Mouse (Mus musculus) liver, embryonic 13.5 days (tissue): Measurements from ENCODE around the gene Trappc12. TPM values are rescaled to one million over a fixed set of nuclear protein-coding genes. Genes with fewer than 3 reads are reported as not detected.
A peak's percentile ranks its signal among the peaks of the same experiment; 100 is the strongest.

ENCODE experiments used
- ATAC-seq: fragments of 200-750 bp; cut with Nextera tagmentation; 2 replicates; pipeline ENCODE4 v1.8.0; 2017; ENCODE audit warnings: low read depth, mild to moderate bottlenecking, moderate number of reproducible peaks, moderate library complexity
- DNase-seq: peaks from one replicate; pipeline ENCODE4 v3.0.0; 2022
- H3K27ac ChIP-seq: fragments of 300-500 bp; sonication (generic); 2 replicates; pipeline ENCODE4 v1.5.1; 2015; ENCODE audit warnings: moderate library complexity, mild to moderate bottlenecking, inconsistent platforms
- H3K27me3 ChIP-seq: fragments of 300-500 bp; sonication (generic); 2 replicates; pipeline ENCODE4 v1.6.1; 2015; ENCODE audit warnings: mild to moderate bottlenecking, inconsistent platforms
- H3K36me3 ChIP-seq: fragments of 300-500 bp; sonication (generic); 2 replicates; pipeline ENCODE4 v1.6.1; 2015; ENCODE audit warnings: mild to moderate bottlenecking, inconsistent platforms
- H3K4me1 ChIP-seq: fragments of 300-500 bp; sonication (generic); replicated peaks from 2 replicates; pipeline ENCODE4 v1.6.1; 2015; ENCODE audit warnings: inconsistent platforms
- H3K4me2 ChIP-seq: fragments of 300-500 bp; sonication (generic); 2 replicates; pipeline ENCODE4 v1.6.1; 2015; ENCODE audit warnings: inconsistent platforms, mild to moderate bottlenecking, moderate library complexity
- H3K4me3 ChIP-seq: fragments of 300-500 bp; sonication (generic); replicated peaks from 2 replicates; pipeline ENCODE4 v1.5.1; 2015; ENCODE audit warnings: mild to moderate bottlenecking, inconsistent platforms
- H3K9ac ChIP-seq: fragments of 300-500 bp; sonication (generic); 2 replicates; pipeline ENCODE4 v1.6.1; 2015; ENCODE audit warnings: mild to moderate bottlenecking, inconsistent platforms
- H3K9me3 ChIP-seq: fragments of 300-500 bp; sonication (generic); replicated peaks from 2 replicates; pipeline ENCODE4 v1.6.1; 2016; ENCODE audit warnings: inconsistent platforms
- WGBS: fragments of 180-500 bp; shearing (Covaris S2); methylation state at CpG from one replicate; pipeline ENCODE4 v1.1.7; 2015; ENCODE audit not compliant: insufficient replicate concordance; 5-methylcytosine and 5-hydroxymethylcytosine counted together
- polyA plus RNA-seq: library from polyadenylated mRNA; unstranded; fragments of >200 nt; fragmentation: Nextera tagmentation; extraction: Ambion mirVana; gene quantifications from 2 replicates; pipeline ENCODE4 v1.2.1, GENCODE M21; 2015

Gene Trappc12
- 18.6 and 22.1 TPM in 2 replicates for polyA plus RNA-seq

- peak within 1 kb of the TSS; percentile 81 for H3K27ac ChIP-seq
- H3K4me1 ChIP-seq = peaks cover 59% of the 10 kb centered on the region
- H3K36me3 ChIP-seq = peaks cover 23% of the 10 kb centered on the region
- H3K9ac ChIP-seq = peak within 1 kb of the TSS; percentile 85
- peak within 1 kb of the TSS; percentile 76 for H3K4me3 ChIP-seq
- H3K27me3 ChIP-seq = no peaks in the 10 kb centered on the region
- peak; percentile 81 for ATAC-seq
- H3K4me2 ChIP-seq = peak within 1 kb of the TSS; percentile 74
- no peaks in the 10 kb centered on the region for H3K9me3 ChIP-seq
- WGBS = under 1% methylated on average over 41 of the region's 41 CpGs
- peak; percentile 78 for DNase-seq
Observed at GRCm38 (mm10) chr12:28750021-28750633, at the start of gene Trappc12. Gene Trappc12 (minus strand): TSS chr12:28750472.

- 0 out of 2 replicates have a peak, but pooled peaks cover 6% of the 10 kb centered on the region for H3K36me3 ChIP-seq
- WGBS = 67% methylated on average over 11 of the region's 11 CpGs
- ATAC-seq (no peak), DNase-seq (no peak)
- no peaks in the 10 kb centered on the region for H3K27me3 ChIP-seq
- H3K27ac ChIP-seq = no peak overlapping the region
- H3K9ac ChIP-seq = no peak overlapping the region
- no peaks in the 10 kb centered on the region for H3K9me3 ChIP-seq
- peaks cover 36% of the 10 kb centered on the region for H3K4me1 ChIP-seq
- H3K4me2 ChIP-seq = no peak overlapping the region
- H3K4me3 ChIP-seq = no peak overlapping the region
Observed at GRCm38 (mm10) chr12:28799798-28800411, 49.6 kb upstream of the Trappc12 start.

GRCm38 (mm10) chr12:28796881-28797420, 46.7 kb upstream of the Trappc12 start:
- no peaks in the 10 kb centered on the region for H3K27me3 ChIP-seq
- H3K4me1 ChIP-seq = peaks cover 11% of the 10 kb centered on the region
- no peak overlapping the region for H3K9ac ChIP-seq
- H3K4me3 ChIP-seq = no peak overlapping the region
- no peak overlapping the region for H3K27ac ChIP-seq
- ATAC-seq (no peak), DNase-seq (no peak)
- no peak overlapping the region for H3K4me2 ChIP-seq
- 0 out of 2 replicates have a peak, but pooled peaks cover 6% of the 10 kb centered on the region for H3K36me3 ChIP-seq
- no peaks in the 10 kb centered on the region for H3K9me3 ChIP-seq

GRCm38 (mm10) chr12:28795041-28795440, 44.8 kb upstream of the Trappc12 start:
- Histone ChIP-seq H3K9ac (no peak overlapping the region), H3K4me3 (no peak overlapping the region), H3K4me1 (peaks cover 4% of the 10 kb centered on the region), H3K27ac (no peak overlapping the region), H3K36me3 (0 out of 2 replicates have a peak, but pooled peaks cover 6% of the 10 kb centered on the region), H3K9me3 (no peaks in the 10 kb centered on the region), H3K27me3 (no peaks in the 10 kb centered on the region), H3K4me2 (no peak overlapping the region)
- ATAC-seq = no peak
- WGBS = 85% methylated on average over 3 of the region's 3 CpGs
- DNase-seq = no peak

GRCm38 (mm10) chr12:28793715-28794114, 43.4 kb upstream of the Trappc12 start:
- H3K27ac ChIP-seq = no peak overlapping the region
- no peaks in the 10 kb centered on the region for H3K9me3 ChIP-seq
- 0 out of 2 replicates have a peak, but pooled peaks cover 6% of the 10 kb centered on the region for H3K36me3 ChIP-seq
- DNase-seq = no peak
- no peak overlapping the region for H3K4me3 ChIP-seq
- no peaks in the 10 kb centered on the region for H3K27me3 ChIP-seq
- ATAC-seq = no peak
- H3K4me1 ChIP-seq = no peaks in the 10 kb centered on the region
- H3K4me2 ChIP-seq = no peak overlapping the region
- no peak overlapping the region for H3K9ac ChIP-seq
- WGBS = 57% methylated on average over 2 of the region's 2 CpGs

GRCm38 (mm10) chr12:28792613-28793012, 42.3 kb upstream of the Trappc12 start:
- Histone ChIP-seq H3K27me3 (no peaks in the 10 kb centered on the region), H3K36me3 (no peaks in the 10 kb centered on the region), H3K9me3 (no peaks in the 10 kb centered on the region), H3K4me3 (no peak overlapping the region), H3K9ac (no peak overlapping the region), H3K4me2 (no peak overlapping the region), H3K4me1 (no peaks in the 10 kb centered on the region), H3K27ac (no peak overlapping the region)
- 73% methylated on average over 3 of the region's 3 CpGs for WGBS
- ATAC-seq = no peak
- no peak for DNase-seq

- H3K9ac ChIP-seq = no peak overlapping the region
- H3K27ac ChIP-seq = no peak overlapping the region
- no peaks in the 10 kb centered on the region for H3K27me3 ChIP-seq
- WGBS = 86% methylated on average over 6 of the region's 6 CpGs
- H3K4me3 ChIP-seq = no peak overlapping the region
- no peaks in the 10 kb centered on the region for H3K36me3 ChIP-seq
- no peaks in the 10 kb centered on the region for H3K4me1 ChIP-seq
- no peak for ATAC-seq
- no peaks in the 10 kb centered on the region for H3K9me3 ChIP-seq
- no peak for DNase-seq
- no peak overlapping the region for H3K4me2 ChIP-seq
Observed at GRCm38 (mm10) chr12:28786310-28786709, 36.0 kb upstream of the Trappc12 start.

GRCm38 (mm10) chr12:28785299-28785698, 35.0 kb upstream of the Trappc12 start:
- Histone ChIP-seq H3K4me2 (no peak overlapping the region), H3K27ac (no peak overlapping the region), H3K4me3 (no peak overlapping the region), H3K27me3 (no peaks in the 10 kb centered on the region), H3K9me3 (no peaks in the 10 kb centered on the region), H3K4me1 (no peaks in the 10 kb centered on the region), H3K36me3 (no peaks in the 10 kb centered on the region), H3K9ac (no peak overlapping the region)
- 21% methylated on average over 1 of the region's 1 CpGs for WGBS
- no peak for ATAC-seq
- no peak for DNase-seq

GRCm38 (mm10) chr12:28784864-28785263, 34.6 kb upstream of the Trappc12 start:
- H3K27ac ChIP-seq = no peak overlapping the region
- H3K36me3 ChIP-seq = no peaks in the 10 kb centered on the region
- no peak for DNase-seq
- no peak overlapping the region for H3K9ac ChIP-seq
- no peak overlapping the region for H3K4me2 ChIP-seq
- no peaks in the 10 kb centered on the region for H3K4me1 ChIP-seq
- ATAC-seq = no peak
- no peaks in the 10 kb centered on the region for H3K27me3 ChIP-seq
- H3K9me3 ChIP-seq = no peaks in the 10 kb centered on the region
- H3K4me3 ChIP-seq = no peak overlapping the region
- 79% methylated on average over 8 of the region's 8 CpGs for WGBS

- Histone ChIP-seq H3K27ac (no peak overlapping the region), H3K4me3 (no peak overlapping the region), H3K27me3 (no peaks in the 10 kb centered on the region), H3K4me2 (no peak overlapping the region), H3K9ac (no peak overlapping the region), H3K36me3 (no peaks in the 10 kb centered on the region), H3K4me1 (no peaks in the 10 kb centered on the region), H3K9me3 (no peaks in the 10 kb centered on the region)
- WGBS = 41% methylated on average over 4 of the region's 4 CpGs
- peak; percentile 48; the same call in 1 of the 2 replicates for ATAC-seq
- DNase-seq = no peak
Observed at GRCm38 (mm10) chr12:28784355-28784754, 34.1 kb upstream of the Trappc12 start.

GRCm38 (mm10) chr12:28782637-28783036, 32.4 kb upstream of the Trappc12 start:
- no peak overlapping the region for H3K27ac ChIP-seq
- no peaks in the 10 kb centered on the region for H3K27me3 ChIP-seq
- peaks cover 9% of the 10 kb centered on the region for H3K4me1 ChIP-seq
- no peaks in the 10 kb centered on the region for H3K36me3 ChIP-seq
- no peak overlapping the region for H3K9ac ChIP-seq
- H3K9me3 ChIP-seq = no peaks in the 10 kb centered on the region
- H3K4me3 ChIP-seq = no peak overlapping the region
- no peak overlapping the region for H3K4me2 ChIP-seq
- no peak for DNase-seq
- ATAC-seq = no peak
- WGBS = 81% methylated on average over 3 of the region's 3 CpGs

- Histone ChIP-seq H3K9me3 (no peaks in the 10 kb centered on the region), H3K4me2 (no peak overlapping the region), H3K4me1 (peaks cover 10% of the 10 kb centered on the region), H3K27me3 (no peaks in the 10 kb centered on the region), H3K9ac (no peak overlapping the region), H3K36me3 (no peaks in the 10 kb centered on the region), H3K4me3 (no peak overlapping the region), H3K27ac (no peak overlapping the region)
- ATAC-seq (no peak), DNase-seq (no peak)
- WGBS = 88% methylated on average over 7 of the region's 7 CpGs
Observed at GRCm38 (mm10) chr12:28780180-28780579, 29.9 kb upstream of the Trappc12 start.
